Mouse (Mus musculus): Measurements from ENCODE around the gene Tnfrsf18.
A peak's percentile ranks its signal among the peaks of the same experiment; 100 is the strongest.

Gene Tnfrsf18

GRCm38 (mm10) chr4:156076911-156077382 is 51.0 kb downstream of the Tnfrsf18 start:
- DNase-seq (ENCODE audit: low spot score in 2 of 2) = peak in 1 of 2 experiments; percentile 11

- DNase-seq (ENCODE audit: low spot score in 2 of 2) = peak; percentile 6 to 16
Measured at GRCm38 (mm10) chr4:156077499-156078301, 51.7 kb downstream of the Tnfrsf18 start.

Data from natural killer cell, adult 2 months (primary cell).